Mouse (Mus musculus) MEL (cell line): ENCODE measurements around the gene 4930564D02Rik.

ENCODE experiments used
- CTCF ChIP-seq, 3 experiments: IDR thresholded peaks in 2 of 3; conservative IDR thresholded peaks in 1 of 3; 2 replicates each; pipeline ENCODE4 v1.5.1; 2011 to 2012; ENCODE audit warnings: low read length in 3 of 3, low read depth in 2 of 3, mild to moderate bottlenecking in 2 of 3, improper control_type of control experiment in 1 of 3, inconsistent platforms in 1 of 3, mixed read lengths in 1 of 3, moderate library complexity in 1 of 3; ENCODE audit not compliant: control insufficient read depth in 1 of 3, insufficient read depth in 1 of 3, poor library complexity in 1 of 3, severe bottlenecking in 1 of 3
- HCFC1 ChIP-seq: IDR thresholded peaks from 2 replicates; pipeline ENCODE4 v1.6.1; 2012; ENCODE audit warnings: low read depth, mild to moderate bottlenecking, inconsistent platforms, low read length, improper control_type of control experiment, moderate library complexity
- MAZ ChIP-seq: IDR thresholded peaks from 2 replicates; pipeline ENCODE4 v1.6.1; 2012; ENCODE audit warnings: low read depth, mild to moderate bottlenecking, inconsistent platforms, low read length, improper control_type of control experiment
- NRF1 ChIP-seq: IDR thresholded peaks from 2 replicates; pipeline ENCODE4 v1.6.1; 2014; ENCODE audit warnings: low read depth, mild to moderate bottlenecking, inconsistent platforms, low read length, improper control_type of control experiment, moderate library complexity; ENCODE audit not compliant: poor library complexity, insufficient read depth, severe bottlenecking
- POLR2A ChIP-seq, 2 experiments: IDR thresholded peaks; 2 replicates each; pipeline ENCODE4 v1.6.1; 2011 to 2012; ENCODE audit warnings: low read length in 2 of 2, mild to moderate bottlenecking in 2 of 2, control low read depth in 1 of 2, improper control_type of control experiment in 1 of 2, low read depth in 1 of 2, moderate library complexity in 1 of 2; ENCODE audit not compliant: control insufficient read depth in 1 of 2, insufficient read depth in 1 of 2, poor library complexity in 1 of 2
- POLR2AphosphoS2 ChIP-seq: IDR thresholded peaks from 2 replicates; pipeline ENCODE4 v1.6.1; 2011; ENCODE audit warnings: low read length, improper control_type of control experiment
- POLR2AphosphoS5 ChIP-seq: IDR thresholded peaks from 2 replicates; pipeline ENCODE4 v1.6.1; 2012; ENCODE audit warnings: low read depth, borderline replicate concordance, mild to moderate bottlenecking, inconsistent platforms, low read length, moderate library complexity, mixed read lengths
- TBP ChIP-seq: IDR thresholded peaks from 2 replicates; pipeline ENCODE4 v1.8.0; 2011; ENCODE audit warnings: low read depth, low read length, improper control_type of control experiment

DNA sequence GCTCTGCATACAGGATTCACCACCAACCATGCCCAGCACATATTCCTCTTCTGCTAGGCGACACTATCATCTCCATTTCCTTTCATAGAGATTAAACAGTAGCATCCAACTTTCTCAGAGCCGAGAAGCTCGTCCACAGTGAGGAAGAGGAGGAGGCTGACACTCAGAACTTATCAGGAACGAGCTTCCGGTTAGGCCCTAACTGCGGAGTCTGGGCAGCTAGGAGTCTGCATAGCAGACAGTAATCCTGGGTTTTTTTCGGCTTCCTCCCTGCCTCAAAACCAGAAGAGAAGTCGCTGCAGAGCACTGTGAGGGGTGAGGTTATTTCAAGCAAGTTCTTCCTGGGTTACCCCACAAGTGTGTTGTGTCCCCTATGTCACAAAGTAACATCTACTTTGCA is 49.3 kb upstream of the 4930564D02Rik start:
- TF ChIP-seq POLR2AphosphoS5: no peak
- no peak for TF ChIP-seq CTCF (IDR thresholded peaks at IDR 0.05 in 2 of 3, conservative IDR thresholded peaks at IDR 0.05 in 1 of 3; ENCODE audit: control insufficient read depth in 1 of 3, insufficient read depth in 1 of 3, low read depth in 2 of 3, low read length in 3 of 3, poor library complexity in 1 of 3, severe bottlenecking in 1 of 3)
- no peak for TF ChIP-seq POLR2AphosphoS2
- no peak for TF ChIP-seq POLR2A (IDR thresholded peaks at IDR 0.05; ENCODE audit: control insufficient read depth in 1 of 2, insufficient read depth in 1 of 2, low read depth in 1 of 2, low read length in 2 of 2, poor library complexity in 1 of 2)
- no peak for TF ChIP-seq TBP
- no peak for TF ChIP-seq MAZ
- TF ChIP-seq HCFC1: no peak
- no peak for TF ChIP-seq NRF1
